Mouse (Mus musculus) cerebellum, adult 9-11 months (tissue): ENCODE data around the gene Myo3b.

Source experiments
- DNase-seq: peaks from one replicate; pipeline ENCODE4 v3.0.0; 2022

The Myo3b gene

DNA sequence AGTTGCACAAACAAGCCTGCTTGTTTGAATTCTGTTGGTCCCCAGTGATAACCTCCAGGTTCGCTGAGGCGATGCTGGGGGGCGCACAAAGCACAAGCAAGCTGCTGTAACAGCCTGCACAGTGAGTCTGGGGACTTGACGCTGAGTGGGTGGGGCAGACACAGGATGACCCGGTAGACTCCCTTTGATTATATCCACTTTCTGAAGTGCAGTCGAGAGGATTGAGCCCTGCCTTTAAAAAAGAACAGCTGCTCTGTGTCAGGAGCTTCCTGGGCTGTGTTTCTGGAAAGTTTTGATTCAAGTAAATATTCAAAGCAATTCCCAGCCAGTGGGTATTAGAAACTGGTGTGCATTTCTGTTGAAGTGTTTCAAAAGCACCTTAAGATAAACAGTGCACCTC lies 341.0 kb downstream of the Myo3b start:
- no peak for DNase-seq

DNA sequence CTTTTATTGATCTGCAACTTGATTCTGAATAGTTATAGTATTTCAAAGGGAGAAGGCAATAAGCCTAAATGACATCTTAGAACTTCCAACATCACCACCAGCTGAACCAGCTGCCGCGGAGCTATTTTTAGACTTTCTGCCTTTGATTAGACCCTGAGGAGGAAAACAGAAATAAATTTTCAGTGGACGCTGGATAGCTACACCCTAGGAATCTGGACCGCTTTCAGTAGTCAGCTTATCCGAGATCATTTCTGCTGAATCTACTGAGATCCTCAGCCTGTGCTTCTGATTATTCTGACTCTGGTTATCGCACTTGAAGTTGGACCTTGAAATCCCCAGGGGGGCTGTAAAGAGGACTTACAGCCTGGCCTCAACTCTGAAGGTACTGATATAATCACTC lies 349.7 kb downstream of the Myo3b start:
- no peak for DNase-seq

DNA sequence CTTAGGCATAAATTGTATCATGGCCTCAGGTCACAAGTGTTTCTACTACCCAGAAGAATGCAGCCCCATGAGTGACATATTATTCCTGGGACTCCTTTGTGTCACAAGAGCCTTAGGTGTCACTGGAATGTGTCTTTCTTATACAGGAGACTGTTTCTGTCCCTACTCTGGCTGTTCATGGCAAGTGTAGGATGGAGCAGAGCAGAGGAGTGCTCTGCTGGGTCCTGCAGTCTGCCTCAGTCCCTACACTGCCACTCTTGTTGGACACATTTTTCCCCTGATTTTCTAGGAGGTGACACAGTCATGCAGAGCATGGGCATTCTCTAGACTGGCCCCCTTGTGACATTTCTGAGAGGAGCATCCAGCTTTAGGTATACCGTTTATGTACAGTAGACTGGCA lies 350.2 kb downstream of the Myo3b start:
- DNase-seq = no peak

DNA sequence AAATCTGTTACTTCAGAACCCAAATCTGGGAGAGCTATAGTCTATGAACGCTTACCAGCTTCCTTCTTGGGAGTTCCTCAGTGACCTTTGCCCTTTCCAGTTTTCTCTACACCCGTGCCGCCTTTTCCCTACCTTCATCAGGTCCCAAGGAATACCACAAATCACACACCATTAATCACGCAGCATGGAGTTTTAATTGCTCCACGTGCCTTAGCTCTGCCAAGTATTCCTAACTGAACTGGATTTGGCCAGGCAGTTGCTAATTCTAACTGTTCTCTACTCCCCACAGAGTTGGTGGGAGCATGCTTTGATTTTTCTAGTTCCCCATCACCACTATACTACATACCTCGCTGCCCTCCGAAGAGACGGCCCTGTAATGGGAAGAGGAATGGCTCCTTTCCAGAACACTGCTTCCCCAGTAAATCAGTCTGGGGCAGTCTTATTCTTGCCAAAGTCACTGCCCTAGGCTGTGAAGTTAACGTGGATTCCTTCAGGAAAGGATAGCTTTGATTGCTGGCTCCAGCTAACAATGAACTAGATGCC lies 358.9 kb downstream of the Myo3b start:
- DNase-seq = no peak

DNA sequence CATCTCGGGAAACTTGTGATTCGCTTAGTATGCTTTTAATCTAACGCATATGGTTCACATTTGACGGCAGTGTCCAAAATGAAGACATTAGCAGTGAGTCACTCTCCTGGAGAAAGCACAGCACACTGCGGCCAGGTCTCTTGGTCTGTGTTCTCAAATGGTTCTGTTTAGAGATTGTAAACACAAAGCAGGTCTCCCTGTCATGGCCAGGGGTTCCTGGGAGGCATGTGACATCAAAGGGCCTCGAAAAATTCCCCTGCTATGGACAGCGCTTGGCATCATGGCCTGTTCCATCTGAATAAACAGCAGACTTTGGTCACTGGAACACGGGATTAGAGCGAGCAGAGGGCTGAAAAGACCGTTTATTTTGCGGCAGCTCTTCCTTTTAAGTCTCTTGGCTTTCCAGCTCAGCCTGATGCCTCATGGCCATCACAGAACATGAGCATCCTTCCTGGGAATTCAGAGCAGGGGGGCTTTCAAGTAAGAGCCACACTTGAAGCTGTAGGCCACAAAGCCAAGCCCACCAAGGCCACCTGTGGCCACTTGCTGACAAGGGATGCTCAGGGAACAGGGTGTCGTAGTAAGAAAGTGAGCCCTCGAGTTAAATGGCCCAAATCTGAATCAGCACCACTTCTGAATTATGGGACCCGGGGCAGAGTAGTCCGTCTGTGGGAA lies 360.7 kb downstream of the Myo3b start:
- DNase-seq = no peak

DNA sequence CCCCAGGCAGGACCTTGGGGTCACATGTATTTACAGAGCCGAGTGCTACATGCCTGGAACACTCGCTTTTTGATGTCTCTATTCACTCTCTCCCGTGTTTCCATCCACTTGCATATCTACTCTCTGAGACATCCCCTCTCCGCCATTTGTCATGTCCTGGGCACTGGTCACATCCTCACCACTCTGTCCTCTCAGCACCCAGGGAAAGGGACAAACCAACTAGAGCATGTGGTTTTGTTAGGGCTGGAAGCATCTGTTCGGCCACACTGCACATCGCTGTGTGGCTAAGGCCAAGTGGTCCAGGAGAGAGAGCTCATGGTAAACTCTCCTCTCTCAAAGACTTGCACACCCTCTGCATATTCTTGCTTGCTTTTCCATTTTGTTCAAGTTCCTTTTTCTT lies 361.4 kb downstream of the Myo3b start:
- no peak for DNase-seq

DNA sequence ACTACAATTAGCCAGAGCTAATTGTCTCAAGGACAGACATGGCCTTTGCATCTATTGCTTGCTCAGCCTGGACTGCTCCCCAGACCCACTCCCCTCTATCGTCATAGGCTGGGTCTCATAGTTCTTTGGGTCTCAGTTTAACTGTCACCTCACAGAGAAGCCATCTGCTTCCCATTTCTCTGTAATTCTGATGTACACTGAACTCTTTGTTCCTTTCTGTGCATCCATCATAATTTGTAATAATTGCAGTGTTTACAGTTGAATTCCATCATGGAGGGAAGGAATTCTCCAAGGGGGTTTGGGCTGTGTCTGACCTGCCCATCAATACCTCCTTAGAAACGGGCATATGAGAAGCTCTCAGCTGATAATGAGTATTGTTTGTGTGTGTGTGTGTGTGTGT lies 365.4 kb downstream of the Myo3b start:
- no peak for DNase-seq

DNA sequence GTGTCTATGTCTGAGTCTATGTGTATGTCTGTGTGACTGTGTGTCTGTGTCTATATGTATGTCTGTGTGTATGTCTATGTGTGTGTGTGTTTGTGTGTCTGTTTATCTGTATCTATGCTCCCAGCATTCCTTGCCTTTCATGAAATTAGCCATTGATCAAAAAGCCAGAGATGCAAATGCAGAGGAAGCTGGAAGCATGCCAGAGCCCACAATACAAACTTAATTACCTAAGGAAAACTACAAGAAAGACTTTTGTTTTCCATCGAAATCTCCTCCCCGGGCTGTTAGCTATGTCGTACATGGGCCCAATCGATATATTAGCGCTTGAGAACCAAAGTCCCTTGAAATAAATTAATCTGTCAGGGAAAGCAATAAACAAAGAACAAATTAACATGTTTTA lies 367.9 kb downstream of the Myo3b start:
- no peak for DNase-seq

DNA sequence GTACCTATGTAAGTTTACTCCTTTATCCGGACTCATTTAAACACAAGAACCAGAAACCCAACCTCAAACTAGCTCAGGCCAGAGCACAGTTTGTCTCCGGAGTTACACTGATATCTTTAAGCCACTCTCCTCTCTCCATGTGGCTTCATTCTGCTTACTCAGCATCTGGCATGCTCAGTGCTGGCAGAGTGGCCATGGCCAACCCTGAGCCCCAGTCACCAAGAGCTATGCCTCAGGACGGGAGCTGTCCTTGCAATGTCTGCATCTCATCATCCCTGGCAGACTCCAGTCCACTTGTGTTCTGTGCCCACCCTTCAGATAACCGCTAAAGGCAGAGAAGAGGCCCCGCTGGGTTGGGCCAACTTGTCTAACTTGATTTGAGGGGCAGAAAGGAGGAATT lies 368.8 kb downstream of the Myo3b start:
- no peak for DNase-seq

DNA sequence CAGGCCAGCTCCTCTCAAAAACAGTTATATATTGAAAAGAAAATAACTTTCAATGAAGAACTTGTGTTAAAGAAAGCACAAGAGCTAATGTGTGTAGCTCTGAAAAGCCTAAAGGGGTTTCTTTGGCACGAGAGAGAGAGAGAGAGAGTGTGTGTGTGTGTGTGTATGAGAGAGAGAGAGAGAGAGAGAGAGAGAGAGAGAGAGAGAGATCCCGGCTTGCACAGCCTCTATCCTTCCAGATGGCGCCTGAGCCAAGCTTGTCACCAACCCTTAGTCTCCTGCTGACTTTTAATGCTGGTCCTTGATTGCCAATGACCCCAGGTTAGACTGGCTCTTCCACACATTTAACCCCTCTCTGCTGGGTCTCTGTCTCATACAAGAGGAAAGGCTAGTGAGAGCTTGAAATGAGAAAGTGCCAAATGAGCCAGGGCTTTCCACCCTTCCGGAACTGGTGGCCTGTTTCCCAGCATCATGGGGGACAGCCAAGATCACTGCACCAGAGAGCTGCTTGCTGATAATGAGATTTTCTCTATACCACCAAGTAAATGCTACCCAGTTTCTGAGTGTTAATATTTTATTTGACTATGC lies 371.5 kb downstream of the Myo3b start:
- peak; percentile 47 for DNase-seq

DNA sequence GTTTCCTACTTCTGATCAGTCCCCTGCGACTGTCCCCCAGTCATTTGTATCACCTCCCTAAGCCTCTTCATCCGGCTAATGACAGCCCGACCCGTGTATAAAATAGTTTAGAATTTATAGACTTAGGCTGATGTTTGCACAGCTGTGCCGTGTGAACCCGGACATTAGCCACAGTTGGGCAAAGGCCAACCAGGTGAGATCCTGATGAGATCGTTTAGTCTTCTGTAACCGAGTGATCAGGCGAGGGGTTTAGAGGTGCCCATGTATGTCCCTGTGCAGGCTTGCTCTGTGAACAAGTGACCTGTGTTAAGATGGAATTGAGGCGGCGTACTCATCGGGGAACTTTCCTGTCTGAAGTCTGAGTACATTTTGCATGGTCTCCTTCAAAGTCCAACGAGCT lies 373.4 kb downstream of the Myo3b start:
- no peak for DNase-seq

DNA sequence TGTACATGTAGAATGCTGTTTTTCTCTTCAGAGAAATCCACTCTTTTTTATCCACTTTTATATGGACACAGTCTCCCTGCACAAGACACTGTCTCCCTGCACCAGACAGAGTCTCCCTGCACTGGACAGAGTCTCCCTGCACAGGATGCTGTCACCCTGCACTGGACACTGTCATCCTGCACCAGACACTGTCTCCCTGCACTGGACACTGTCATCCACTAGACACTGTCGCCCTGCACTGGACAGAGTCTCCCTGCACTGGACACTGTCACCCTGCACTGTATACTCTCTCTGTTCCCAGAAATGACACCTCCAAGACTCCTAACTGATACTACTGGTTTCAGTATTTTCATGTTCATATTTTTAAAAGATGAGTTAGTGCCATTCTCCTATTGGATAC lies 375.5 kb downstream of the Myo3b start:
- no peak for DNase-seq

DNA sequence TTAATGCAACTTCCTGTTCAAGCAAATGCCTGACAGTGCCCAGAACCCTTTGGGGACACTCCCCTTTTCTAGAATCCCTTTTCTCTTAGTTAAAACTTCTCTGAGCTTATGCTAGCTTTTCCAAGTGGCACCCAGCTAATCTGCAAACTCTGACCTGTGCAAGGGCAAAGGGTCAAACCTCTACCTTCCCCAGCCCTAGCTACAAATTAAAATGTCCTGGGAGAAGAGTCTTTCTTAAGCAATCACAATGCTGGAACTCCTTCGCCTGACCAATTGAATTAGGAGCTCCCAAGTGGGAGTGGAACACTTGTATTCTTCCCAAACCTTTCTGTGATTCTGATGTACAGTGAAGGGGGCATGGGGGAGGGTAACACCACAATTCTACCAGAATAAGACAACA lies 376.6 kb downstream of the Myo3b start:
- DNase-seq = no peak

DNA sequence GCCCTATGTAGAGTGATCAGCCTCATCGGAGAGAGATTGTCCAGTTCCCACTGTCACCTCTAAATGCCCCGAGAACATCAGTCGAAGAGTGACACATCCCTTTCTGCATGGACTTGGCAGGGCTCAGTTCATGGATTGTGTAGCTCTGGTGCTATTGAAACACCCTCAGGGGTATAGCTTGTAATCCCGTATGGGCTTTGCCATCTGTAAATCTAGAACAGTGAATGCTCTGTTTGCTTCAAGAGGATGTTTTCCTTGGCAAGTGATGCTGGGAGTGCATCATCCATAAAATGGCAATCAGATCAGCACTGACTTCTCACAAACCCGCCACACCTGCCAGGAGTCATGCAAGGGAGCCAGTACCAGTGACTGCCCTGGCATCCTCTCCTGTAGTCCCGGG lies 380.4 kb downstream of the Myo3b start:
- no peak for DNase-seq

DNA sequence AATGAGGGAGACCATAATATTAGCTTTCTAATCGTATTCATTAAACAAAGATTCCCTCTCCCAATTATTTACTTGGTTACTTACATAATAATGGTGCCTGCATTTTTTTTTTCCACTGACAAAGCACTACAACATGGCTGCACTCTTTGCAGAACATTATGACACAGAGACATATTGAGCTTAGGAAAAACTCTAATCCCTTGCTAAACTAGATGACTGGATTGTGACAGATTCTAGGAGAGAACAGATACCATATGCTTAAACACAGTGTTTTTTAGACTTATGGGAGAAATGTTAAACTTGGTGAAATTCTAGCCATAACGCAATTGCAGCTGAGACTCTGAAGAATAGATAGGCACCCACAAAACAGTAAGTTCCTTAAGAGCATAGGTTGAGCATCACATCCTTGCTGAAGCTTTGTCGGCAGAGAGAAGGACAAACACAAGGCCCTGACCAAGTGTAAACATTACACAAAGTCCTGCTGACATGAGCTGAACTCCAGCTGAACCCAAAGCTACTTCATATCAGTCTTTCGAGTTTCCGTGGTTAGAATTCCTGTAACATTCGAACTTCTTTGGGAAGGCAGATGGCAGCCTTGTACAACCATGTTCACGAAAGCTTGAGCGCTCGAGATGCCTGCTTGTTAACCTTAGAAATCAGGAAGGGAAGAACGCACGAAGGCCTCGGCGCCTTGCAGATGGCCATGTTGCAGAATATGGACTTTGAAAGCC lies 382.4 kb downstream of the Myo3b start:
- DNase-seq = no peak

DNA sequence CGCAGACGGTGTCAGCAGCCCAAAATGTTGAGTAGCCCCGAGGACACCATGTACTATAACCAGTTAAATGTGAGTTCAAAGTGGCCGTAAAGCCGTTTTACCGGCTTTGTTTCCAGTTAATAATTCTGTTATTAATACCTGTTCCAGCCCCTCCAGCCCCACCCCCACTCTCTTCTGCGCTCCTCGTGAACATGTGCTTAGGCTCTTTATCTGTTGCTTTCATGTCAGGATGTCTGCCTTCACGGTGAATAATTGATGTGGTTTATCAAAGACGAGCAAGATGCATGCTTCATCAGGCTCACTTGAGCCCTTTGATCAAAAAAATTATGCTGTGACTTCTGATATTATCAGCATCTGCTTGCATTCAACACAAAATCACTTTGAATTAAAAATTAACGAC lies 386.7 kb downstream of the Myo3b start:
- DNase-seq = no peak

DNA sequence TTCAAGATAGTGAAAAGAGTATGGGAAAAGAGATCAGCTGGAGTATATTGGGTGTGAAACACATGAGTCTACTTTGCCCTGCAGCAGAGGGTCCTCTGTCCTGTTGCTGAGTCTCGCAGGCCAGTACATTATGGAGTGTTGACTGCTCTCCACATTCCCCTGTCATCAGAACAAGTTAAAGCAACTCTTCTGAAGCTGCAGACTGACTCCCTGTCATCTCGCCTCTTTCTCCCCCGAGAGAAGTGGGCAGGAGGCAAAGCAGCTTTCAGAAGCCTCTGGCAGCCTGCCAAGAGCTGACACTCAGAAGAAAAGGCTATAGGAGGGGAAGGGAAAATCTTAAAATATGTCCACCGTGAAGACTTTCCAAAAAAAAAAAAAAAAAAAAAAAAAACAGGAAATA lies 404.1 kb downstream of the Myo3b start:
- peak; percentile 18 for DNase-seq

DNA sequence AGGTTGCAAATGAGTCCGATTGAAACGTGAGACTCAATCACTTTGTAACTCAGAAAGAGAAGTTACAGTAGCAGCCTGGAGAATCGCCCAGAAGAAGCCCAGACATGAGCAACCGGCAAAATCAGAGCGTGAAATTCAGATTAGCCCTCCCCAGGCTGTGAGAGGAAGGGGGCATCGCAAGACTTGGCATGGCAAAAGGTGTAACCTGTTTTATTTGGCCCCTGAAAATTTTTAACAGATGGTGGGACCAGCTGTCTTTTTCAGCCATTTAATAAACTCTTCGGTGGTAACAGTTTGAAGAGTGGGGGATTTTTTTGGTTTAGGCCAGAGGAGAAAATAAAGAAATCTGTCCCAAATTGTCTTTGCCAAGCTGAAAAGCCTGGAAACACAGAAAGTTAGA lies 405.2 kb downstream of the Myo3b start:
- DNase-seq = peak; percentile 75

DNA sequence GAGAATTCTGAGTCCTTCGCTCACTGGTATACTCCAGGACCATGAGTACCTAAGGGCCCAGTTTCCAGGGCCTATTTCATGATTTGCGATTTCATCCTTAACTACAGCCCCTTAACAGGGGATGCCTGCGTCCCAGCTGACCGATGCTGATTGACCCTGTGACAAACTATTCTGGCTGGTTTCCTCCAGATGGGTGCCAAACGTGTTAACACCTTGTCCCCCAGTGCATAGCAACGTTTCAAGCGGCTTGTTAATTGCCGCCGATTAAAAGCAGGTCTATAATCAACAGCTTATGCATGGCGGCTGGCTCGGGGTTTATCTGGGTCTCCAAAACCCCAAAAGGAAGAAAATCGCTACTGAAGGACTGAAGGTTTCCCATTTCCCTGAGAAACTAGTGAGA lies 417.3 kb downstream of the Myo3b start:
- no peak for DNase-seq

DNA sequence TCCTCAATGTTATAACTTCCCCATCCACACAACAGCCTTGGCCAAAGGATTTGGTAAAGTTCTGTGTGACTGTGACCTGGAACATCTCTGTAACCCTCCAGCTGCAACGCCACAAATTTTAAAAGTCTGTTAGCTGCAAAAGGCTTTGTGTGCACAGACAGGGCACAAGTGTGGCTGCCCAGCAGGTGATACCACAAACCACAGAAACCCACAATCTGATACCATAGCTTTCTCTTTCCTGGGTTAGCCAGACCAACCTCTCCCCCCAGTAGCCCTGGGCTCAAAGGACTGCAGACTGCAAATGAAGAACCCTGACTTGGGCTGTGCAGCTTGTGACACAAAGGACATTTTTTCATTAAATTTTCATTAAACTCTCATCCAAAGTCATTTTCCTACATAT lies 424.7 kb downstream of the Myo3b start:
- no peak for DNase-seq

DNA sequence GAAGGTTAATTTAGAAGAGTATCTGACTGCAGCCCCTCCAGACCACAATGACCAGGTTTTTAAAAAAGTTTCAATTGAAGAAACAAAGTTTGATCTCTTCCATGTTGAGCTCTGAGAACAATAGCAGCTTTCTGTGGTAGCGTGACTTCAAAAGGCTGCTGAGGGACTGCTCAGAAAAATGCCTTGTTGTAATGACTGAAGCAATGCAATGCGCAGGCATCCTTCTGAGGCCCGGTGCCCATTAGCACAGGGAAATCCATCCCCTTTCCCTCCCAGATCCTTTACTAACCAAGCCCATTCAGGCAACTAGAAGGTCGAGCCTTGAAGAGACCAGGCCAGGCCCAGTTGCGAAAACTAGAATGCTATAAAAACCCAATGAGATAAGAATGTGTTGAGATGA lies 432.2 kb downstream of the Myo3b start:
- no peak for DNase-seq

DNA sequence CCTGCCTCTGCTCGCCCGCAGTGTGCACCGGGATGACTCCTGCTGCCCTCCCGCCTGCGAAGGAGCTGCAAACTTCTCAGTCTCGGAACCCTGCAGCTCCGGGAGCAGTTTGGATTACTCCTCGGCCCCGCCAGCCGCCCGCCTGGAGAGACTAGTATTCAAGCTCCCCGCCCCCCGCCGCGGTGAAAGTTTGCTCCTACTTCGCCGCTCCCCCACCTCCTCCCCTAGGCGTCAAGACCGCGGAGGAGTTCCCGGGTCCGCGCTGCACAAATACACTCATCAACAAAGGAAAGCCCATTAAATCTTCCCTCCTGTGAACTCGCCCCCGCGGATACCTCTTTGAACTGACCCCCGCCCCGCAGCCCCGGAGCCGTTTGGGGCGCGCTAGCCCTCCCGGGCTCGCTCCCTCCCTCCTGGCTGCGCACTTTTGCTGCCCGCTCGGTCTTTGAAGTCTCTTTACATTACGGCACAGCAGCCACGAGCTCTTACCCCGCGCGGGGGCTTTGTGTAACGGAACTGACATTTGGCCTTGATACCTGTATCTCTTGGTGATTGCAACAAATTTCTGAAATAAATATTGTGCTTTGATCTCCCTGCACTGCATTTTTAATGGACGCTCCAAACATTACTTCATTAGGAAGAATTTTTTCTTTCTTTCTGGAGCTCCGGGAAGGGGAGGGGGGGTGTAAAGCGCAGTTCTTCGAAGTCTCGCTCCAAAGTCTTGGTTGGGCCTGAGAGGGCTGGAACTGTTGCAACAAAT lies 433.1 kb downstream of the Myo3b start:
- DNase-seq = no peak
